Mouse (Mus musculus): ENCODE results near the gene Ccp110.

Ccp110 gene

DNA sequence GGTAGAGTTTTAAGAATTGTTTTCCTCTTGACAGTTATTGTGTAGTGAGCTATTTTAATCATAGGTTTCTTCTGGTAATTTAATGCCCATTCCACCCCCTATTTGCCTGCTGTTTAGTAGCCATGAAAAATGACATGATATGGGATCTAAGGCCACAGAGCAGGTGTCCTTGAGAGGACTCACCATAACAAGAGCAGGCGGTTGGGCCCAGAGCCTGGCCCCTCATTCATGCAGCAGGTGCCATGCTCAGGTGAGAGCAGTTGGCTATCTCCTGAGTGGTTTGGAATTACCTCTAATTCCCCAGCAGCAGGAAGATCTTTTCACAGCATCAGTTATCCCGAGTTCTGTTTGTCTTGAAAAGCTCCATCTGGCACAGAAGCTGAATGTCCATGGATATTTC lies 13.1 kb downstream of the Ccp110 start:
- no peak for DNase-seq (ENCODE audit: extremely low read depth, low read depth)

GRCm38 (mm10) chr7:118728846-118729587 lies 16.7 kb downstream of the Ccp110 start:
- DNase-seq (ENCODE audit: extremely low read depth, low read depth), result peak; percentile 36

DNA sequence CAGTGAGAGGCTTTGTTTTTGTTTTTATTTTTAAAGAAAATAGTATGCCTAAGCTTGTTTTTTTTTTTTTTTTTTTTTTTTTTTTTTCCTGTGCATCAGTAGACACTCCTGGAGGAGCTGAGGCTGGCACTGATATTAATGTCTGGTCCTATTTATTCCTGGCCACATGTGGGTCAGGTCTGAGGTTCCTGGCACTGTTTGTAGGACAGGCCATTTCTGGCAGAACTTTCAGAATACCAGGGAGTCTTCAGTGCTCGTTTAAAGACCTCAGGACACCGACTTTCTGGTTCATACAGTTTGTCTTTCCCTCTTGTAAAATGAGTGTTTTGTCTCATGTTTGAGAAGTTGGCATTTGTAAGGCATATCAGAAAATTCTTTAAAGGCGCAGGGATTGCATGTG lies 19.4 kb downstream of the Ccp110 start:
- DNase-seq (ENCODE audit: extremely low read depth, low read depth), result no peak

DNA sequence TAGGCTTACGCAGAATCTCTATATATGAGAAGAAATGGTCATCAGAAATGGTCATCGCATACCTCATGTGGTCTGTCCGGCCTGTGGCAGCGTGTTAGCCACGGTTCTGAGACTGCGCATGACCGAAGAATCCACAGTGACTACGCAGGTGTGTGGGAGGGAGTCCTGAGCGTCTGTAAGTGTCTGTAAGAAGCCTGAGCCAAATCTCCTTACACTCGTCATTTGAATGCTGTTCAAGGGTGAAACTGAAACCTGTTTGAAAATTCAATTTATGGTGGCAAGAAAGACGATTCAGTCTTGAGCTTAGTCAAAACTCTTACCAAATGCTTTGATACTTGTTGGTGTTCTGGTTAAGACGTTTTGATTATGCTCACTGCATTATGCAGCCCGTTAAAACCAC lies 20.9 kb downstream of the Ccp110 start:
- no peak for DNase-seq (ENCODE audit: extremely low read depth, low read depth)

- DNase-seq (ENCODE audit: extremely low read depth, low read depth), result no peak
These were observed 26.4 kb downstream of the Ccp110 start for GRCm38 (mm10) chr7:118738730-118739129.

- DNase-seq (ENCODE audit: extremely low read depth, low read depth), result peak; percentile 57
These were observed 27.7 kb downstream of the Ccp110 start, which contains the start of gene Vps35l for GRCm38 (mm10) chr7:118739975-118740531. Vps35l (plus strand) TSS chr7:118740226.

DNA sequence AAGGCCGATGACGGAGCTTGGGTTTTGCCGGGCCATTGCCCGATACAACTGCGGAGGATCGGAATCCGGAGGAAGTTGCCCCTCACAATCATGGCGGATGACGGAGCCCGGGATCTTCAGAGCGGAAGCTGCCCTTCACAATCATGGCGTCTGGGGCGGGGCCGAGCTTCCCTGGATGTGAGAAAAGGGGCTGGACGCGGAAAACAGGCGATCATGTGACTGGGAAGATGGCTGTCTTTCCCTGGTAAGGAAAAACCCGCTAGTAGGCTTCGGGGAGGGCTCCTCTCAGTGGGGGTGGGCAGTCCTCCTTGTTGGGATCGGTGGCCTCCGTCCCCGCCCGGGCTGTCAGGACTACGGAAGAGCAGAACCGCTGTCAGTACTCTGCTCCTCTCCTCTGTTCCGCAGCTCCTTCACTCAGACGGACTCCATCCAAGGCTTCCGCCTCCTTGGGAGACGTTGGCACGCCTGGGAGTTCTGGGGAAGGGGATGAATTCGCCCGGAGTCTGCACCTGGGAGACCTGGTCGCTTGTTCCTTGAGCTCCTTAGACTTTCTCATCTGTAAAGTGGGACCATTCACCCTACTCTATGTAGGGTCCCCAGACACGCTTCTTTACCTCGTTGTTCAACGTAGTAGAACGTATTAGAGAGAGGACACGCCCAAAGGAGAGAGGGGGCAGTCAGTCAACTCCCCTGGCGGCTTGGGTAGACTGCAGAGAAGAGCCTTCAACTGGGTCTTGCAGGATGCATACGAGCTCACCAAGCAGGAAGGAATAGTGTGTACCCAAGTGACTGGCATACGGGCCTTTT lies 28.4 kb downstream of the Ccp110 start:
- DNase-seq (ENCODE audit: extremely low read depth, low read depth), result peak; percentile 83

GRCm38 (mm10) chr7:118742278-118742677 lies 29.9 kb downstream of the Ccp110 start:
- DNase-seq (ENCODE audit: extremely low read depth, low read depth), result peak; percentile 86

GRCm38 (mm10) chr7:118744766-118745165 lies 32.4 kb downstream of the Ccp110 start:
- DNase-seq (ENCODE audit: extremely low read depth, low read depth), result no peak

DNA sequence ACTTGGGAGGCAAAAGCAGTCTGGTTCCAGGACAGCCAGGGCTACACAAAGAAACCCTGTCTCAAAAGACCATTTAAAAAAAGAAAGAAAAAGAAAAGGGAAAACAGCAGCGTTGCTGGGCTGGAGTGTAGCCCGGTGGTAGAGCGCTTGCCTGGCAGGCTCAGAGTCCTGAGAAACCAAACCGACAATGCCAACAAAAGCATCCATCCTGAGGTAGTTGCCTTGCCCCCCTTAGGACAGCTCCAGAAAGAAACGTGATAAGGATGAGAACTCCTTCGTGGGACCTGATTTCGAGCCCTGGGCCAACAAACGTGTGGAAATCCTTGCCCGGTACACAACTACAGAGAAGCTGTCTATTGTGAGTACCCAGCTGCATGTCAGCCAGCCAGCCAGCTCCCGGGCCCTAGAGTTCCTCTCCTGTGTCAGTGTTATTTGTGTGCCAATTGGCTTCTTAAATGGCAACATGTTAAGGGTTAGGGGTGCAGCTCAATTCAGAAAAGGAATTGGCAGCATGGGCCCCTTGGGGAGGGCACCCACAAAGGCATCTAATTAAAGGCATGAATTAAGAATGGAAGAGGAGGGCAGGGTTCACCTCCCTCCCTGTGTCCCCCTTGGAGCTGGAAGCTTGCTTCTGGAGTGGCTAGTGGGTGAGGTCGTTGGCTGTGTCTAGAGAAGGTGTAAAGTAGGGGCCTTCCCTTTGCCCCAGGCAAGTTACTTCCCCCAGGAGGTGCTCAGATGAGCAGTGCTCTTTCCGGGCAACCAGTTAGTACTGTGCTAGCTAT lies 35.7 kb downstream of the Ccp110 start:
- DNase-seq (ENCODE audit: extremely low read depth, low read depth), result no peak

GRCm38 (mm10) chr7:118749706-118750105 lies 37.4 kb downstream of the Ccp110 start:
- no peak for DNase-seq (ENCODE audit: extremely low read depth, low read depth)

- DNase-seq (ENCODE audit: extremely low read depth, low read depth), result no peak
These were observed 39.3 kb downstream of the Ccp110 start for GRCm38 (mm10) chr7:118751625-118752024.

GRCm38 (mm10) chr7:118755756-118756155 lies 43.4 kb downstream of the Ccp110 start:
- DNase-seq (ENCODE audit: extremely low read depth, low read depth), result no peak

GRCm38 (mm10) chr7:118756490-118757265 lies 44.3 kb downstream of the Ccp110 start:
- no peak for DNase-seq (ENCODE audit: extremely low read depth, low read depth)

GRCm38 (mm10) chr7:118758369-118758768 lies 46.0 kb downstream of the Ccp110 start:
- no peak for DNase-seq (ENCODE audit: extremely low read depth, low read depth)

DNA sequence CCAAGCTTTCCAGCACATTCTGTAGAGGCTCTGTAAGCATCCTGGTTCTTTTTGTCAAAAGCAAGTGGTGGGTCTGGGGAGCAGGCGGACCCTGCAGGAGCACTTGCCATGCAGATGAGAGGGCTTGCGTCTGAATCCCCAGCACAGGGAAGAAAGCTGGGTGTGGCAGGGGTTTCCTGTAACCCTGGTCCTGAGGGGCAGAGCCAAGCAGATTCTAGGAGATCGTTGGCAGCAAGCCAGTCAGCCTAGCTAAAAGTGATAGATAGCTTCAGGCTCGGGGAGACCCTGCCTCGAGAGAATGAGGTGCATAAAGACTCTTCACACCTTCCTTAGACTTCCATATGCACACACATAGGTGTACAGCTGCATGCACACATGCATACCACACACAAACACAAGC lies 47.0 kb downstream of the Ccp110 start:
- no peak for DNase-seq (ENCODE audit: extremely low read depth, low read depth)

- DNase-seq (ENCODE audit: extremely low read depth, low read depth), result no peak
These were observed 51.6 kb downstream of the Ccp110 start for GRCm38 (mm10) chr7:118763939-118764338.

- no peak for DNase-seq (ENCODE audit: extremely low read depth, low read depth)
These were observed 52.4 kb downstream of the Ccp110 start for GRCm38 (mm10) chr7:118764725-118765124.

GRCm38 (mm10) chr7:118765604-118766003 lies 53.3 kb downstream of the Ccp110 start:
- DNase-seq (ENCODE audit: extremely low read depth, low read depth), result no peak

DNA sequence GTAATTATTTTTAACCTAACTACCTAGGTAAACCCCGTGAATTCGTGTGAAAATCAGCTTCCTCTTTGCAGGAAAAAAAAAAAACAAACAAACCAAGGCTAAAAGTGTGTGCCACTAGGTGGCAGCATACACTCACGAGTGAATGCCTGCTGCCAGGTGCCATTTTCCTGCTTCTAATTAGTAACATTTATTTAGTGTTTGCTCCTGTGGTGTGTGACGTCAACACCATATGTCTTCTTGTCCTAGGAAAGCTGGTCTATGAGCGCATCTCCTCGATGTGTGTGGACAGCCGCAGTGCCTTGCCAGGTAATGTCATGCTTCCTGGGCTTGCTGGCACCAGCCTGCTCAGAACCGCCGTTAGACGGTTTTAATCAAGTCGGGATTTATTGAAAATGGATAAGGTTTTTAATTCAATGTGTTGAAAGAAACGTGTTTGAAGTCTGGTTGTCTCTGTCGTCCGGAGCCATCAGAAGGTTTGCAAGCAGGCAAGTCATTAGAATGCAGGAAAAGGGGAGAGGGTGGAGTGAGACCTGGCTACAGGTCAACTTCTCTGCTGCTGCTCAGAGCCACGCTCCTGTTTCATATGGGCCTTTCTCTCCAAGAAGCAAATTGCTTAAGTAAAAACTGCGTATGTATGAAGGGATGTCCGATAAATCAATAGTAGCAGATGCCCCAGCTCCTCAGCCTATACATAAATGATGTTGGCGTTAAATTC lies 53.9 kb downstream of the Ccp110 start:
- peak; percentile 50 for DNase-seq (ENCODE audit: extremely low read depth, low read depth)

All from MEL-GATA-1-ER (cell line).